Mouse (Mus musculus): ENCODE results near the gene Crcp. TPM values are rescaled to one million over a fixed set of nuclear protein-coding genes. Genes with fewer than 3 reads are reported as not detected.

Gene Crcp
- polyA plus RNA-seq, 1 experiment from 2014 or later, result 61.3 TPM

DNA sequence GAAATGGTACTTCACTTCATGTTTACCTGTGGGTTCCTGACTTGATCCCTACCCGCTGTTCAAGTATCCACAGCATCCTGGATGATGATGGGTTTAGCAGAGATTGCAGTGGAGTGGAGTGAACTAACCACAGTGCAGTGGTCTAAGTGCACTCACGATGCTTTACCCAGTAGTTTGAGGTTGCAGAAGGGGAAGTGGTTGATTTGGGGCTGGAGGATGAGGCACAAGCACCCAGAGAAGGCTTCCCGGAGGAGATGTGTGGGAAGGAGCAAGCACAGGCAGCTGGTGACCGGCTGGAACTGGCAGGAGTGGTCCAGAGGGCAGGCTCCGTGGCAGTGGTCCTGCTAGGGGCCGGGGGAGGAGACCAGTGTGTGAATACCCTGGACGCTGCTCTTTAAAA is 60.1 kb downstream of the Crcp start:
- no peak overlapping the region for H3K27ac ChIP-seq
- WGBS, result 84% methylated on average over 7 of the region's 7 CpGs

GRCm38 (mm10) chr5:130089626-130090393 is 60.7 kb downstream of the Crcp start:
- peaks cover 41% of the 10 kb centered on the region for H3K36me3 ChIP-seq
- no peak for DNase-seq (ENCODE audit: low spot score)

More for the DNA sequence above, 60.1 kb downstream of the Crcp start:
- DNase-seq (ENCODE audit: low spot score), result no peak
- Histone ChIP-seq H3K4me1 (replicated peaks) (no peaks in the 10 kb centered on the region), H3K4me3 (no peak overlapping the region), H3K36me3 (peaks cover 48% of the 10 kb centered on the region), H3K9me3 (0 out of 2 replicates have a peak, but pooled peaks cover 8% of the 10 kb centered on the region), H3K27me3 (ENCODE audit: insufficient read depth, poor library complexity, severe bottlenecking) (no peaks in the 10 kb centered on the region)

DNA sequence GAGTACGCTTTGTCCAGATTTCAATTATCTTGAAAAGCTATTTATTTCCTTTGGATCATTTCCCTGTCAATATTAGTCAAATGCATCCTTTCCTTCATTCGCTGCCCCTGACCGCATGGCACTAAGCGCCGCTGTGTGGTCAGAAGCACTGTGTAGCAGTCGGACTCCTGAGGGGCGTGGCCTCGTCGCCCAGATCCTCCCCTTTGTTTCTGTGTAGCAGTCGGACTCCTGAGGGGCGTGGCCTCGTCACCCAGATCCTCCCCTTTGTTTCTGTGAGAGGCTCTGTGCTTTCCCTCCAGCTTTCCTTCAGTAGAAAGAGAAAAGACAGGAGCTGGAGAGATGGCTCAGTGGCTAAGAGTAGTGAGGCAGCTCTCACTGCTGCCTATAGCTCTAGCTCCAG is 67.7 kb downstream of the Crcp start:
- DNase-seq (ENCODE audit: low spot score), result peak; percentile 42
- no peaks in the 10 kb centered on the region; the same call in 1 of the 2 replicates for H3K4me1 ChIP-seq (replicated peaks)
- no peak overlapping the region for H3K27ac ChIP-seq
- 51% methylated on average over 12 of the region's 12 CpGs for WGBS
- peaks cover 19% of the 10 kb centered on the region for H3K36me3 ChIP-seq
- no peak overlapping the region for H3K4me3 ChIP-seq
- H3K27me3 ChIP-seq (ENCODE audit: insufficient read depth, poor library complexity, severe bottlenecking), result no peaks in the 10 kb centered on the region
- no peaks in the 10 kb centered on the region for H3K9me3 ChIP-seq

More at GRCm38 (mm10) chr5:130089626-130090393, 60.7 kb downstream of the Crcp start:
- WGBS, result 89% methylated on average over 18 of the region's 18 CpGs
- Histone ChIP-seq H3K27ac (no peak overlapping the region), H3K4me3 (no peak overlapping the region), H3K9me3 (0 out of 2 replicates have a peak, but pooled peaks cover 8% of the 10 kb centered on the region), H3K4me1 (replicated peaks) (no peaks in the 10 kb centered on the region), H3K27me3 (ENCODE audit: insufficient read depth, poor library complexity, severe bottlenecking) (no peaks in the 10 kb centered on the region)

DNA sequence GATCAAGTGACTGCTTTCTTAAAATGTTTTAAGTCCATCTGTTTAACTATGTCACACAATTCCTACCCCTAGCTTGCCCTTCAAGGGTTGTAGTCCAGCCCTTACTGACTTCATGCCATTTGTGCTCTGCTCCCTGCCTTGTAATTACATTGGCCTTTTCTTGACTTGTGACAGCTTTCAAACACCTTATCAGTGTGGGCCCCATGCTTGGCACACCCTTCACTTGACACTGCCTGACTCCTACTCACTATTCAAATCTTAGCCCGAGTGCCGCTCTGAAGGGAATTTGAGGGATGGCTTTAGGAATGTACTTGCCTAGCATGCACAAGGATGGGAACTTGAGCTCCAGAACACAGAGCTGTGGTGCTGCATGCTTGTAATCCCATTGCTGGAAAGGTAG is 68.7 kb downstream of the Crcp start:
- no peak overlapping the region for H3K4me3 ChIP-seq
- no peak overlapping the region for H3K27ac ChIP-seq
- peaks cover 24% of the 10 kb centered on the region for H3K36me3 ChIP-seq
- no peaks in the 10 kb centered on the region for H3K27me3 ChIP-seq (ENCODE audit: insufficient read depth, poor library complexity, severe bottlenecking)
- no peak for DNase-seq (ENCODE audit: low spot score)
- no peaks in the 10 kb centered on the region; the same call in 1 of the 2 replicates for H3K4me1 ChIP-seq (replicated peaks)
- no peaks in the 10 kb centered on the region for H3K9me3 ChIP-seq
- 85% methylated on average over 2 of the region's 2 CpGs for WGBS

DNA sequence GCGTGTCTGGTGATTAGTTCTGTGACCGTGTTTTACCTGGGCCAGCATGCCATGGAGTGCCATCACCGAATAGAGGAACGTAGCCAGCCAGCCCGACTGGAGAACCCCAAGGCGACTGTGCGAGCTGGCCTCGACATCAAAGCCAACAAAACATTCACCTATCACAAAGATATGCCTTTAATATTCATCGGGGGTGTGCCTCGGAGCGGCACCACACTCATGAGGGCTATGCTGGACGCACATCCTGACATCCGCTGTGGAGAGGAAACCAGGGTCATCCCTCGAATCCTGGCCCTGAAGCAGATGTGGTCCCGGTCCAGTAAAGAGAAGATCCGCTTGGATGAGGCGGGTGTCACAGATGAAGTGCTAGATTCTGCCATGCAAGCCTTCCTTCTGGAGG is 72.6 kb downstream of the Crcp start:
- Histone ChIP-seq H3K4me3 (no peak overlapping the region), H3K27ac (no peak overlapping the region), H3K9me3 (no peaks in the 10 kb centered on the region), H3K27me3 (ENCODE audit: insufficient read depth, poor library complexity, severe bottlenecking) (no peaks in the 10 kb centered on the region), H3K4me1 (replicated peaks) (no peaks in the 10 kb centered on the region; the same call in 1 of the 2 replicates), H3K36me3 (peaks cover 52% of the 10 kb centered on the region)
- no peak for DNase-seq (ENCODE audit: low spot score)
- 95% methylated on average over 17 of the region's 17 CpGs for WGBS

DNA sequence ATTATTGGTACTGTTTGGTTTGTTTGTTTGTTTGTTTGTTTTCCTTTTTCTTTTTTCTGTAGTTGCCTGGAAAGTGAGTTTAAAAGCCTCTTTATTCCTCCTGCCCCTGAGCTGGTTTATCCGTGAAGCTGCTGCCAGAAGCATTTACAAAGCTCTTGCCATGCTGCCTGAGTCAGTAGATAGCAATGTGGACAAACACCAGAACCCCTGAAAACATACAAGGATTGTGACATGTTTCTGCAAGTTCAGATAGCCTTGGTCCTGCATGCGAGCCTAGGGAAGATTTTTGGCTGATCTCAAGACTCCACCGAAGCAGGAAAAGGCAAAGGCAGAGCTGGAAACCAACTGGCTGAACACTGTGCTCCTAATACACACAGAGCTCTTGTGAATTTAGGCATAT is 80.3 kb downstream of the Crcp start:
- H3K4me1 ChIP-seq (replicated peaks), result no peaks in the 10 kb centered on the region
- H3K4me3 ChIP-seq, result no peak overlapping the region
- H3K27me3 ChIP-seq (ENCODE audit: insufficient read depth, poor library complexity, severe bottlenecking), result no peaks in the 10 kb centered on the region
- 87% methylated on average over 3 of the region's 3 CpGs for WGBS
- H3K9me3 ChIP-seq, result no peaks in the 10 kb centered on the region
- no peak overlapping the region for H3K27ac ChIP-seq
- DNase-seq (ENCODE audit: low spot score), result no peak
- peaks cover 45% of the 10 kb centered on the region for H3K36me3 ChIP-seq

Other genes with a start within 250 kb of the Crcp start
- gene Psph, start 241.8 kb upstream of the Crcp start, polyA plus RNA-seq (2016; fragmentation: Nextera tagmentation; extraction: Ambion mirVana), result 40.2 and 40.5 TPM in 2 replicates
- gene Sumf2, start 182.3 kb upstream of the Crcp start, polyA plus RNA-seq (2016; fragmentation: Nextera tagmentation; extraction: Ambion mirVana), result 46.6 and 47.5 TPM in 2 replicates
- gene Chchd2, start 141.8 kb upstream of the Crcp start, polyA plus RNA-seq (2016; fragmentation: Nextera tagmentation; extraction: Ambion mirVana), result 1,092 and 1,098 TPM in 2 replicates
- 6.2 and 6.7 TPM in 2 replicates for gene Zbed5, start 133.6 kb upstream of the Crcp start, polyA plus RNA-seq (2016; fragmentation: Nextera tagmentation; extraction: Ambion mirVana)
- gene Phkg1, start 130.7 kb upstream of the Crcp start, polyA plus RNA-seq (2016; fragmentation: Nextera tagmentation; extraction: Ambion mirVana), result 0.10 and 0.26 TPM in 2 replicates
- 3.5 and 4.3 TPM in 2 replicates for gene Nupr1l, start 120.8 kb upstream of the Crcp start, polyA plus RNA-seq (2016; fragmentation: Nextera tagmentation; extraction: Ambion mirVana)
- gene Vkorc1l1, start 87.3 kb upstream of the Crcp start, polyA plus RNA-seq (2016; fragmentation: Nextera tagmentation; extraction: Ambion mirVana), result 32.1 and 32.4 TPM in 2 replicates
- gene Gusb, start 26.2 kb upstream of the Crcp start, polyA plus RNA-seq (2016; fragmentation: Nextera tagmentation; extraction: Ambion mirVana), result 36.1 and 40.5 TPM in 2 replicates
- gene Asl, start within 50 bp of the Crcp start, polyA plus RNA-seq (2016; fragmentation: Nextera tagmentation; extraction: Ambion mirVana), result 37.9 and 40.8 TPM in 2 replicates
- 50.0 and 50.3 TPM in 2 replicates for gene Tpst1, start 44.0 kb downstream of the Crcp start, polyA plus RNA-seq (2016; fragmentation: Nextera tagmentation; extraction: Ambion mirVana)
- gene Kctd7, start 115.6 kb downstream of the Crcp start, polyA plus RNA-seq (2016; fragmentation: Nextera tagmentation; extraction: Ambion mirVana), result 5.0 and 6.6 TPM in 2 replicates
- 23.5 and 27.3 TPM in 2 replicates for gene Rabgef1, start 142.5 kb downstream of the Crcp start, polyA plus RNA-seq (2016; fragmentation: Nextera tagmentation; extraction: Ambion mirVana)
- 33.6 and 38.0 TPM in 2 replicates for gene Tmem248, start 187.8 kb downstream of the Crcp start, polyA plus RNA-seq (2016; fragmentation: Nextera tagmentation; extraction: Ambion mirVana)
- gene Sbds, start 226.2 kb downstream of the Crcp start, polyA plus RNA-seq (2016; fragmentation: Nextera tagmentation; extraction: Ambion mirVana), result 64.4 and 77.3 TPM in 2 replicates
- 32.9 and 33.7 TPM in 2 replicates for gene Tyw1, start 226.3 kb downstream of the Crcp start, polyA plus RNA-seq (2016; fragmentation: Nextera tagmentation; extraction: Ambion mirVana)

All from hindbrain, embryonic 10.5 days (tissue).